Mouse (Mus musculus) induced T-regulatory cell, adult 2 months (primary cell): ENCODE data around the gene Chmp6.

ENCODE experiments used
- DNase-seq: peaks from one replicate; pipeline ENCODE4 v3.0.0-alpha.2; 2012; ENCODE audit warnings: low read depth

The Chmp6 gene

DNA sequence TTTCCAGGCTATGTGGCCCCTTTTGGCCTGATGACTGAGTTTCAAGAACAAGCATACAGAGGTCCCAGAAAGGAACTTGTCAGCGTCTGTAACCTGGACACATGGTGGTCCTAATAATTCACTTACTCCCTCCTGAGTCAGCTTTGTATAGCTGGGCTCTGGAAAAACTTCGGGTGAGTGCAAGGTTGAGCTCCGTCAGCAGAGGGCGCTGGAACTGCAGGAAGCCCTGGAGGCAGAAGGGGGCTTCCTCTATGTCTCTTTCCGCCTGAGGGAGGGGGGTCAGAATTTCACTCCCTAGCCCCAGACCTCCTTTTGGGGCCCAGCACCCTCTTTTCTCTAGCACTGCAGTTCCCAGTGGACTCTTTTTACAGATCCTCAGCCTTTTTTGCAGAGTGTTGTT lies 3.8 kb upstream of the Chmp6 start:
- peak; percentile 81 for DNase-seq

GRCm38 (mm10) chr11:119912845-119913244 lies 396 bp upstream of the Chmp6 start:
- DNase-seq: peak; percentile 45

DNA sequence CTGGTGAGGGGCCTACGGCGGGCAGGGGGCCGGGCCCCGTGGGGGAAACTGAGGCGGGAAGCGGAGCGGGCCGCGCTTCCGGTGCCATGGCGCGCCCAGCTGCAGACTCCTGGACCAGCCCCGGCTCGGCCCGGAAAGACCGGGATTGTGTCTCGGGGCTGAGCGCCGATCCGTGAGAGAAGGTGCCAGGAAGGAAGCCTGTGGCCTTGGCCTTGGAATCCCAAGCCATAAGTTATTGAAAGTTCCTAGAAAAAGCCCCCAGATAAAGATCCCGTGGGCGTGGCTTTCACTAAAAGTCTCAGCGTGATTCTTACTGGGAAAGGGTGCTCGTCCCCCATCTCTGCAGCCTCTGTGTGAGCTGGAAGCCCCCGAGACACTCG lies 684 bp downstream of the Chmp6 start:
- DNase-seq: no peak

- DNase-seq: no peak
These were observed 1.1 kb downstream of the Chmp6 start for GRCm38 (mm10) chr11:119914381-119914780.

DNA sequence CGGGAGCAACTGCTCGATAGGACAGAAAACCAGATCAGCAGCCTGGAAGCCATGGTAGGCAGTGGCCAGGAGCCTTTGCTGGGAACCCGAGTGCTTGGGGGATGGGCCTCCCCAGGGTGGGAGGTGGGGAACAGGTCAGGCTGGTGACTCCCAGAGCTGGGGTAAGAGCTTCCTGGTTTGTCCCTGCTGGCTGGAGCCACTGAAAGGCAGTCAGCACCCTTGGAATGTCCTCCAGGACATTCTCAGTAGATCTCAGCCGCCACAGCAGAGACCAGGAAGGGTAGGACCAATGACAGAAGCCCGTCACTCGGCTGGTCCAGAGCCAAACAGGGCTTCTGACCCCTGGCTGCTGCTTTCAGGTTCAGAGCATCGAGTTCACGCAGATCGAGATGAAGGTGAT lies 2.4 kb downstream of the Chmp6 start:
- no peak for DNase-seq

DNA sequence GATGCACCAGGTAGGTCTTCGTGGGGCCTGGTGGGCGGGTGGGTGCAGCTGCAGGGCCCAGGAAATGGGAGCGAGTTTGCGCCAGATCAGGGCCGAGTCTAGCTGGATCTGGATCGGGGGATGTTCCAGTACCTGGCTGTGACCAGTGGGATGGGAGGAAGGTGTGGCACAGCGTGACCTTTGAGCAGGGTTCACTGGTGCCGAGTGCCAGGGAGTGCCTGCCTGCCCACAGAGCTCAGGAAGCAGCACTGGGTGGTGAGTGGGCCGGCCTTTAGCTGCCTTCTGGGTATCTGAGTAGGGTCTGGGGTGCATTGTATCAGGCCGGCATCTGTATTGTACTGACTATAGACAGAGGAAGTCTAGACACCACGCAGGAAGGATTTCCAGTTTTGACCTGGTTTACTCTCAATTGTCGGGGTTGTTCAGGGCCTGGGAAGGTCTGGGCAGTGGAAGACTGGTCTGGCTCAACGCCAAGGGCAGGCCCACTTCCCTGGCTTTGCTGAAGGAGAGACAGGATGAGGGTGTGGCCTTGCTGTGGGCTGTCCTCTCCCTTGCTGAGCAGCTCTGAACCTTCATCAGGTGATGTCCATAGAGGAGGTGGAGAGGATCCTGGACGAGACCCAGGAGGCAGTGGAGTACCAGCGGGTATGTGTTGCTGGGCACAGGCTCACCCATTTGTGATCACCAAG lies 3.0 kb downstream of the Chmp6 start:
- no peak for DNase-seq

- DNase-seq: no peak
These were observed 3.7 kb downstream of the Chmp6 start for GRCm38 (mm10) chr11:119916834-119917469.

- no peak for DNase-seq
These were observed 5.3 kb downstream of the Chmp6 start for GRCm38 (mm10) chr11:119918521-119918920.

DNA sequence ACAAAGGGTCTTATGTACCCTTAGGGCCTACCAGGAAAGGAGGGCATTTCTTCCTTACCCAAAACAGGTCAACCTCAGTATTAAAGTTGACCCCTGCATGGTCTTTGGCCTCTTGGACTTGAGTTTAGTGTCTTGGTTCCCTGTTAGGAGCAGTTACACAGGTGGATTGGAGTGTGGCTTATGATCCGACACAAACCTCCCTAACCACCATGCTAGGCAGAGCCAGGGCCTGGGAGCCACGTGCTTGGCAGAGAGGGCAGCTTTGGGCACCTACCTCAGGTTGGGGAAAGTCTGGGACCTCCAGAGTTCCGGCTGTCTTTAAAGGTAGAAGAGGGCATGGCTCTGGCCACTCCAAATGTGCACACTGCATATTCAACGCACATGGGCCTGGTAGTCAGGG lies 6.2 kb downstream of the Chmp6 start:
- DNase-seq: no peak

DNA sequence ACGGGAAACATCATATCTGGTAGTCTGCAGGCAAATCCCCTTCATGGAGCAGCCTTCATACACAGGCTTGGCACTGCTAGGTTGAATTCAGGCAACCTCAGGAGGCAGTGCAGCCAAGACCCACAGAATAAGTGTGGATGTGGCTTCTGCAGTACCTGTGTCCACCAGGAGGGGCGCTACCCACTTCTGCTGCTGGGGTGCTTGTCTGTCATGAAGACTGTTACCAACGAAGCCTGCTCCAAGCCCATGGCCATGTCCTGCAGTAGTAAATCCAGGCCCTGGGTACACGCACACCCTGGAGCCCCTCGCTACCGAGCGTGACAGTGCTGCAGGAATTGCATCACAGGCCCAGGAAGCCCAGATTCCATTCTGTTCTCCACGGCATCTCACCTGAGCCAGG lies 6.7 kb downstream of the Chmp6 start:
- peak; percentile 80 for DNase-seq

DNA sequence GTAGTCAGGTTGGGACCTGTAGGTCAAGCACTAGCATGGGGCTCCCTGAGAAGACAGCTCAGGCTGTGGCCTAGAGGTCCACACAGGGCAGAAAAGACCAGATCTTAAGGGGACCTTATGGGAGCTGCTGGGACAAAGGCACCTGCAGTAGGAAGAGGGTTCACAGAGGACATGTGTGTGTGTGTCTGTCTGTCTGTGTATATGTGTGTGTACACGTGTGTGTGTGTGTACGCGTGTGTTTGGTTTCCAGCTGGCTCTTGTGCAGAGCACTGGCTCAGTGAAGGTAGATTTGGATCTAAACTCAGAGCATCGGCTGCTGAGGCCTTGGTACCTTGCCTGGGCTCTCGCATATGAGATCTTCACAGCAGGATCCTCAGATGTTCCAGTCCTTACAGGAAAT lies 7.4 kb downstream of the Chmp6 start:
- DNase-seq: no peak

DNA sequence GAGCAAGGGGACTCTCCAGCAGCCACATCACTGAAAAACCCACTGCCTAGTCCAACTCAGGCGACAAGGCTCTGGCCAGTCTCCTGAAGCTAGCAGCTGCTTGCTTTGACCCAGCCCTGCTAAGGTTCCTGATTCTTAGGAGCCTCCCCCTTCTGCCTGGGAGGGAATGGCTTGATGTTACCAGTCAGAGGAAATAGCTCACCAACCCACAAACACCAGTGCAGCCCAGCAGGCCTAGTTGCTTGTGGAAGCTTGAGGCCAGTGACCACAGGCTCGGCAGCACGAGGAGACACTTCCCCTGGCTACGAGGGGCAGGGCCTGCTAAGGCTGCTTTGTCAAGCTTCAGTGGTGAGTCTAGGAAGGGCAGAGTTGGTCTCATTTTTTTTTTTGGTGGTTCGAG lies 11.9 kb downstream of the Chmp6 start:
- no peak for DNase-seq

- no peak for DNase-seq
These were observed 13.5 kb downstream of the Chmp6 start for GRCm38 (mm10) chr11:119926762-119927161.

GRCm38 (mm10) chr11:119928023-119928681 lies 14.9 kb downstream of the Chmp6 start:
- DNase-seq: peak; percentile 93

DNA sequence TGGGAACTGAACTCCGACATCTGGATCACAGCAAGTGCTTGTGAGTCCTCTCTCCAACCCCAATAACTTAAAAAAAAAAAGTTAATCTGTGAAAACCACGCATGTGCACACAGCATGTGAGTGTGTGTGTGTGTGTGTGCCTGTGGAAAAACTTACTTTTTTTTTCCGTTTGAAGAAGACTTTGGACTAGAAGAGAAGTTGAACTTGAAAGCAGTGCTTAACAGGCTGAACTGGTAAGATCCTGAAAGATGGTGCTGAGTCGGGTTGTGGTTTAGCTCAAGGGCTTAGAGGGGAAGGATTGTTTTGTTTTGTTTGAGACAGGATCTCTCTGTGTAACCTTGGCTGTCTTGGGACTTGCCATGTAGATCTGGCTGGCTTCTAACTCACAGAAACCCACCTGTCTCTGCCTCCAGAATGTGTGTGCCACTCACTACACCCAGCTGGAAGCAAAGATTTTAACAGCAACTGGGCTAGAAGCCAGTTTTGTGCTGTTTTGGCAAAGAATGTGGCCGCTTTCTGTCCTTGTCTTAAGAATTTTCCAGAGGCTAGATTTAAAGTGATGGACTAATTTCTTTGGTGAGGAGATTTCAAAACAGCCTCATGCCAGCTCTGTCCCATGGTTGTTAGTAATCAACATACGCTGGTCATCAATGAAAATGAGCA lies 16.5 kb downstream of the Chmp6 start:
- peak; percentile 73 for DNase-seq

DNA sequence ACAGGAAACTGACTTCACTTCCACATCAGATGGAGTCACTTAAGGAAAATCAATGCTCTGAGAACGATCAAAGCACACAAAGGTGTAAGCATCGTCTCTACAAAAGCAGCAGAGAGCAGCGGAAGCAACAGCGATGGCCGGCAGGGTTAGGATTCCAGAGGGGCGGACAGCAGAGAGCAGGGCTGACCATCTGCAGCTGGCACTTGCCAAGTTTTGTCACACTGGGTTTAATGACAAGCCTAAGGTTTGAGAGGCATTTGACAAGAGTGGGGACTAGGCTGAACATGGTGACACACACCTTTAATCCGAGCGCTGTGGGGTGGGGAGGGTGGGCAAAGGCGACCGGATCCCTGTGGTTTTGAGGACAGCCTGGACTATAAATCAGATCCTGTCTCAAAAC lies 18.6 kb downstream of the Chmp6 start:
- DNase-seq: no peak

GRCm38 (mm10) chr11:119933142-119933541 lies 19.9 kb downstream of the Chmp6 start:
- peak; percentile 63 for DNase-seq

DNA sequence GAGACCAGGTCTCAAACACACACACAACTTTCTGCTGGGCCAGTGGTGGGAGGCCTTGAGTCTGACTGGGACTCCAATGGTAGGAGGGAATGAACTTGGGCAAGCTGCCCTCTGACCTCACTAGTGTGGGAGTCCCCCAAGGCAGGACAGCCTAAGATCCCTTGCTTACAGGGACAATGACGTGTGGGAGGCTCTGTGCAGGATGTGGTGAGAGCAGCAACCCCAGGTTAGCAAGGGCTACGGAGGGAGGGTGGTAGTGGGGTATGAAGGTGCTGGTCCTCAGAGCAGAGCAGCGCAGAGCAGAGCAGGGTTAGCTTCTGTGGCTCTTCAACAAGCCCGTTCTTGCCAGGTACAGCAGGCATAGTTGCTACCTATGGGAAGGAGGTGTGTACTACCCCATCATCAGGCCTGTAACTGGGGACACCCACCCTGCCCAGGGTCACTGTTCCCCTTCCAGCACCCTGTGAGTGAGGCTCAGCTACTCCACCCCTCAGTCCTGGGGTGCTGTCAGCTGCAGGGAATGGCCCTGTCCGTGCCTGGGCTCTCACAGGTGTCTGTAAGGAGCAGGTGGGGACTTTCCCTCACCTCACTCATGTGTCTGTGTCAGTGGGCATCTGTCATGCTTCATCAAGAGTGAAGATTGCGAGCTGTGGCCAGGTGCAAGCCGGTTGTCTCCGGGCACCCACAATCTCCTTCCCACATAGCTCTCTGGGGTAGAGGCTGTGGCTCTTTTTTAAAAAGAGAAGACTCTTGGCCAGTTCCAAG lies 20.8 kb downstream of the Chmp6 start:
- DNase-seq: peak; percentile 87

- DNase-seq: peak; percentile 40
These were observed 21.5 kb downstream of the Chmp6 start for GRCm38 (mm10) chr11:119934773-119935172.

- DNase-seq: peak; percentile 85
These were observed 22.2 kb downstream of the Chmp6 start for GRCm38 (mm10) chr11:119935457-119935856.

- DNase-seq: no peak
These were observed 23.2 kb downstream of the Chmp6 start for GRCm38 (mm10) chr11:119936456-119936855.

DNA sequence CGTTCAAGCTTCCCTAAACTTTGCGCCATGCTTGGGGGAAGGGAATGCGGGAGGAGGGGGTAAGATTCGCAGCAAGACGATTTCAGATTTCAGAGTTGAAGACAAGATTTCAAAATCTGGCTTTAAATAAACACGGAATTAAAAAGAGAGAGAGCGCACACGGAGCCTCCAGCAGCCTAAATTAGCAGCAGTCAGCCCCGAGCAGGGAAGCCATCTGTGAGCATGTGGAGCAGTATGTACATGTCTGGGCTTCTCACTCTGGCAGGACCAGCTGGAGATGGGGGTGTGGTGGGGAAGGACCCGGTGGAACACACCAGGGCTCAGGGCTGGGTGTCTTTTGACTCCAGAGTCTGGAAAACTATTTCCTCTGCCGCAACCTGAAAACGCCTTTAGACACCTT lies 24.0 kb downstream of the Chmp6 start:
- no peak for DNase-seq
